Mouse (Mus musculus) brain, embryonic 14.5 days (tissue): ENCODE results near the gene Arsa.

Source experiments
- CTCF ChIP-seq: fragments of 200-500 bp; IDR thresholded peaks from 2 replicates; pipeline ENCODE4 v1.5.1; 2012; ENCODE audit warnings: inconsistent platforms, mild to moderate bottlenecking, moderate library complexity, borderline replicate concordance; ENCODE audit not compliant: insufficient read depth, insufficient read length; ENCODE audit errors: extremely low read depth
- POLR2A ChIP-seq: fragments of 200-500 bp; IDR thresholded peaks from 2 replicates; pipeline ENCODE4 v1.6.1; 2012; ENCODE audit warnings: mild to moderate bottlenecking, inconsistent platforms, borderline replicate concordance; ENCODE audit not compliant: poor library complexity, insufficient read depth, insufficient read length, severe bottlenecking; ENCODE audit errors: extremely low read depth

DNA sequence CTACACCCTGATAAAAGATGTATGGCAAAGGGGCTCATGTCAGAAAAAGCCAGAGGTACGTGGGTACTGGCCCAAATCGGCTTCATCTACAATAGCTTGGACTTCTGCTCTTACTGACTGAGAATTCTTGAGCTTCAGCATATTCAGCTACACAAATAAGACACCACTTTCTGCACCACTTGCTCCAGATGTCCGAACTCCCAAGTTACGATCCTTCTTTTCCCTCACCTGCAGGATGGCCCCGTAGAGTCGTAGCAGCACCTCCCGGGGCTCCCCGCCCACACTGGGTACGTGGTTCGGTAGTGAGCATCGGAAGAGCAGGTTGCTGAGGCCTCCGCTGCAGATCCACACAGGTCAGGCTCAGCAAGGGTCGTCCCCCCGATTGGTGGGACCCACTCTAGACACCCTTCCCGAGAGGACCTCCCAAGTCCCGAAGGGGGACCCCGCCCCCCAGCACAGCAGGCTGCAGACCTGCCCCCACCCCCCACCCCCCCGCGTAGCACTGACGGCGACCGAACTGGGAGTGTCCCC is 48.3 kb downstream of the Arsa start:
- TF ChIP-seq CTCF (no peak), POLR2A (no peak)
